Mouse (Mus musculus) thymus, adult 2 months (tissue): ENCODE results near the gene Doc2g.

ENCODE experiments used
- CTCF ChIP-seq: fragments of 200-500 bp; IDR thresholded peaks from 2 replicates; pipeline ENCODE4 v1.5.1; 2012; ENCODE audit warnings: mild to moderate bottlenecking, control low read depth, low read length, moderate library complexity, borderline replicate concordance; ENCODE audit not compliant: control insufficient read depth, poor library complexity, insufficient read depth; ENCODE audit errors: extremely low read depth
- POLR2A ChIP-seq: fragments of 200-500 bp; IDR thresholded peaks from 2 replicates; pipeline ENCODE4 v1.6.1; 2012; ENCODE audit warnings: mild to moderate bottlenecking, low read length, control low read depth, moderate library complexity; ENCODE audit not compliant: control insufficient read depth, poor library complexity, insufficient read depth; ENCODE audit errors: extremely low read depth

- TF ChIP-seq POLR2A (no peak), CTCF (no peak)
Observed at GRCm38 (mm10) chr19:3986334-3986733, 16.8 kb upstream of the Doc2g start, which contains the start of gene Acy3.
